Mouse (Mus musculus) CD4-positive, CD25-positive, alpha-beta regulatory T cell, adult 2 months (primary cell): ENCODE data around the gene Ddx46.

ENCODE experiments used
- DNase-seq: peaks from one replicate; pipeline ENCODE4 v3.0.0-alpha.2; 2012; ENCODE audit warnings: low read depth, low spot score

Gene Ddx46

DNA sequence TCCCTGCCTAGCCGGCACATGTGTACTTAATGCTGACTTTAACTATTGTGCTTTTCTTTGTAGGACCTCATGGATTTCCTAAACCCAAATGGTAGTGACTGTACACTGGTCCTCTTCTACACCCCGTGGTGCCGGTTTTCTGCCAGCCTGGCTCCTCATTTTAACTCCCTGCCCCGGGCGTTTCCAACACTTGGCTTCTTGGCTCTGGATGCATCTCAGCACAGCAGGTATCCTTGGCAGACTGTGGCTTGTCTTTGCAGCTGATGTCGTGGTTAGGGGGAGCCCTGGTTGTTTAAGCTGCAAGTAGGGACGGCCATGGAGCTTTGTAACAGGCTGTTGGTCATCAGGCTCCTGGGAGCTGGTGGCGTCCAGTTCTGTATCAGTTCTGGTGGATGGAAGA, 86.7 kb downstream of the Ddx46 start:
- DNase-seq = no peak

DNA sequence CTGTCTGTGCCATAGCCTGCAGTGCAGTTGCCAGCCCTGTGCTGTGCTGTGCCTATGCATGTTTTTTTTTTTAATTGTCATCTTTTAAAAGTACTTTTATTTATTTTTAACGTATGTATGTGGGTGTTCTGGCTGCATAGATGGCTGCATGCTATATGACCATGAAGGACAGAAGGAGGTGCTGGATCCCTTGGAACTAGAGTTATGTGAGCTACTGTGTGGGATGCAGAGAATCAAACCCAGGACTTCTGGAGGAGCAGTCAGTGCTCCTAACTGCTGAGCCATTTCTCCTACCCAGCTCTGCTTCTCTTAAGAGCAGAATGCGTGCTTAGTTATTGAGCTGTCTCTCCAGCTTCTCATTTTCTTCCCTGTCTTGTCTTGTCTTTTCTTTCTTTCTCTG, 87.2 kb downstream of the Ddx46 start:
- DNase-seq = no peak

DNA sequence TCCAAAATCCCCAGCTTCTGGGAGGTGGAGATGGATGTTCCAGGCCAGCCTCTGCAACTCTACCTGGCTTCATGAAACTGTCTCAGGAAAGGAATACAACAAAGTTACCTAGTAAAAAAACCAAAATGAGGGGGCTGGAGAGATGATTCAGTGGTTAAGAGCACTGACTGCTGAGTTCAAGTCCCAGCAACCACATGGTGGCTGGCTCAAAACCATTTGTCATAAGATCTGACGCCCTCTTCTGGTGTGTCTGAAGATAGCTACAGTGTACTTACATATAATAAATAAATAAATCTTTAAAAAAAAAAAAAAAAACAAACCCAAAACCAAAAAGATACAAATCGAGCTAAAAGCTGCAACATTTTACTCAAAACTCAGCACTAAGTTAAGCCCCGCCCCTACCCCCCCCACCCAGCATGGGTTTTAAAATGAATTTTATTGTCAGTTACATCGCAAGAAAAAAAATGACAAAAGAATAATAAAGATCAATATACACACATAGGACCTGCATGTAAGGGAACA, 91.8 kb downstream of the Ddx46 start:
- DNase-seq = no peak

DNA sequence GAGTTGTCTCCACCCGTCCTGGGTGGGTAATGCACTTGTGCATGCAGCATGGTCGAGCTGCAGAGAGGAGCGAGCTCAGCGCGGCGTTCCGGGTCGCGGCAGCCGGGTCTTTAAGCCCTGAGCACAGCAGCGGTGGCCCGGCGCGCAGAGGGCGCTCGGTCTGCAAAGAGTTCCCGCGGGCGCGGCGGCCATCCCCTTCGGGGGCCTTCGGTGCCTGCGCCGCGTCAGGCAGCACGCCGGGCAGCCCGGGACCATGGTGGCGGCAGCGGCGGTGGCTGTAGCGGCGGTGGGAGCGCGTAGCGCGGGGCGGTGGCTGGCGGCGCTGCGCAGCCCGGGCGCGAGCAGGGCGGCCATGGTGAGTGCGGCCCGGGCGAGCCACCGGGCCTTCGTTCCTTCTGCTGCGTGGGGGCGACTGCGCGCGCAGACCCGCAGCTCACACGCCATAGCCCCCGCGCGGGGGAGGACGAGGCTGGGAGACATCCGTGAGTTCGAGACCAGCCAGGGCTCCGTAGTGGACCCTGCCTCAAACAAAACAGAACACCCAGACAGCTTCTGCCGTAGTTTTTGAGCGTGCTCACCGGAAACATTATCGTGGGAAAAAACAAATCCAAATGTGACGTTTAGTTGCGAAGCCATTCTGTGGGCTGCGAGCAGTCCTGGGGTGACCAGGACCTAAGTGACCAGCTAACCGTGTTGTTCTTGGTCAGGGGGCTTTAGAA, 92.5 kb downstream of the Ddx46 start, which contains the start of gene Pcbd2:
TSS of gene Pcbd2 (plus strand) at position 249 of the 719 bp plus-strand sequence.
- peak; percentile 91 for DNase-seq

DNA sequence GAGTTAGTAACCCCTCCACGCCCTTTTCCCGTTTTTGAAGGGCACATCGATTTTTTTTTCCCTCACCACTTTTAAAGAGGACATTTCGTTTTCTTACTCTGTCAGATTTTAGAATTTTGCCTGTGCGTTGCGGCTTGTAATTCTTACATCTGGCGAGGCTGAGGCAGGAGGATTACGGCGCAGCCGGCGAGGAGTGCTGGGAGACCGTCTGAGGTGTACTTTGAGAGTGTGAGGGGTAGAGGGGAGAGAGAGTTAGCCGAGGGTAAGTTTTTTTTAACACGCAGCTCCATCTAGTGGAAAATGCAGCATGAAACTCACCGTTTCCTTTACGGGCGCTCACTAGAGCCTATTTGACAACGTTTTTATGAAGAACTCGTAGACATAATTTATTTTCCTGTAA, 93.0 kb downstream of the Ddx46 start:
- DNase-seq = peak; percentile 88

DNA sequence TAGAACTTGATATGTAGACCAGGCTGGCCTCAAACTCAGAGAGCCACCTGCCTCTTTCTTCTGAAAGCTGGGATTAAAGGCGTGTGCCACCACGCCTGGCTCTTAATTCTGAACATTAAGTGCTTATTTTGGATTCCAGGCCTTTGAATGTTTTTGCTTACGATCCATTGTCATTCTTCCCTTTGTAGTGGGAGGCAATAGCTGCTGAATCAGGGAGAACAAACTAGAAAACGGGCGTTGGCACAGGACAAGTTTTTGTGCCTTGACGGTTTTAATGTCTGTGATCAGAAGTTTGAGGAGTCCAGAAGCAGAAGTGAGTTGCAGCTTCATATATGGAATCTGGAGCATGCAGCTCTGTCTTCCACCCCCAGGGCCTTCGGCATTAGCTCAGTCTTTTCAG, 95.9 kb downstream of the Ddx46 start:
- no peak for DNase-seq
